Mouse (Mus musculus): ENCODE data around the gene Ttll7. TPM values are rescaled to one million over a fixed set of nuclear protein-coding genes. Genes with fewer than 3 reads are reported as not detected.

The Ttll7 gene
- 4.4 and 7.6 TPM in 2 replicates for polyA plus RNA-seq (2016; fragmentation: Nextera tagmentation; extraction: Ambion mirVana)

- H3K27ac ChIP-seq = peak within 1 kb of the TSS; percentile 95
These were observed at the start of gene Ttll7 for GRCm38 (mm10) chr3:146851966-146852891. Gene Ttll7, plus strand, starts transcription at chr3:146852367.

GRCm38 (mm10) chr3:146812041-146812878, 39.9 kb upstream of the Ttll7 start:
- Histone ChIP-seq H3K9me3 (no peaks in the 10 kb centered on the region), H3K4me3 (peak overlapping the region; percentile 99), H3K4me1 (replicated peaks) (peaks cover 18% of the 10 kb centered on the region), H3K36me3 (0 out of 2 replicates have a peak, but pooled peaks cover 11% of the 10 kb centered on the region), H3K27ac (peak overlapping the region; percentile 97), H3K27me3 (ENCODE audit: insufficient read depth, poor library complexity, severe bottlenecking) (no peaks in the 10 kb centered on the region)
- WGBS = 1% methylated on average over 60 of the region's 60 CpGs
- DNase-seq (ENCODE audit: low spot score) = no peak

More at GRCm38 (mm10) chr3:146851966-146852891, at the start of gene Ttll7:
- Histone ChIP-seq H3K36me3 (no peaks in the 10 kb centered on the region), H3K4me1 (replicated peaks) (peaks cover 16% of the 10 kb centered on the region), H3K4me3 (peak within 1 kb of the TSS; percentile 74), H3K27me3 (ENCODE audit: insufficient read depth, poor library complexity, severe bottlenecking) (no peaks in the 10 kb centered on the region), H3K9me3 (no peaks in the 10 kb centered on the region)
- under 1% methylated on average over 36 of the region's 36 CpGs for WGBS
- peak; percentile 87 for DNase-seq (ENCODE audit: low spot score)

GRCm38 (mm10) chr3:146812901-146813393, 39.2 kb upstream of the Ttll7 start, which contains the start of gene Prkacb:
Gene Prkacb, minus strand, starts transcription at chr3:146812990.
- peak within 1 kb of the TSS; percentile 99 for H3K4me3 ChIP-seq
- DNase-seq (ENCODE audit: low spot score) = peak; percentile 89
- H3K27ac ChIP-seq = peak within 1 kb of the TSS; percentile 97
- under 1% methylated on average over 60 of the region's 60 CpGs for WGBS
- H3K9me3 ChIP-seq = no peaks in the 10 kb centered on the region
- H3K4me1 ChIP-seq (replicated peaks) = peaks cover 18% of the 10 kb centered on the region
- H3K36me3 ChIP-seq = 0 out of 2 replicates have a peak, but pooled peaks cover 4% of the 10 kb centered on the region
- no peaks in the 10 kb centered on the region for H3K27me3 ChIP-seq (ENCODE audit: insufficient read depth, poor library complexity, severe bottlenecking)

GRCm38 (mm10) chr3:146813624-146814023, 38.5 kb upstream of the Ttll7 start:
- no peaks in the 10 kb centered on the region for H3K27me3 ChIP-seq (ENCODE audit: insufficient read depth, poor library complexity, severe bottlenecking)
- 67% methylated on average over 7 of the region's 7 CpGs for WGBS
- H3K4me1 ChIP-seq (replicated peaks) = peaks cover 18% of the 10 kb centered on the region
- no peaks in the 10 kb centered on the region for H3K9me3 ChIP-seq
- no peak for DNase-seq (ENCODE audit: low spot score)
- H3K36me3 ChIP-seq = 0 out of 2 replicates have a peak, but pooled peaks cover 4% of the 10 kb centered on the region
- H3K27ac ChIP-seq = no peak overlapping the region
- peak overlapping the region; percentile 99 for H3K4me3 ChIP-seq

- H3K36me3 ChIP-seq = no peaks in the 10 kb centered on the region
- 86% methylated on average over 4 of the region's 4 CpGs for WGBS
- DNase-seq (ENCODE audit: low spot score) = no peak
- H3K4me1 ChIP-seq (replicated peaks) = no peaks in the 10 kb centered on the region
- H3K9me3 ChIP-seq = no peaks in the 10 kb centered on the region
- H3K27me3 ChIP-seq (ENCODE audit: insufficient read depth, poor library complexity, severe bottlenecking) = no peaks in the 10 kb centered on the region
- H3K4me3 ChIP-seq = no peak overlapping the region
- no peak overlapping the region for H3K27ac ChIP-seq
These were observed 31.4 kb upstream of the Ttll7 start for GRCm38 (mm10) chr3:146820718-146821117.

GRCm38 (mm10) chr3:146842766-146843165, 9.4 kb upstream of the Ttll7 start:
- no peak for DNase-seq (ENCODE audit: low spot score)
- no peaks in the 10 kb centered on the region for H3K36me3 ChIP-seq
- WGBS = 64% methylated on average over 3 of the region's 3 CpGs
- H3K9me3 ChIP-seq = no peaks in the 10 kb centered on the region
- no peaks in the 10 kb centered on the region for H3K4me1 ChIP-seq (replicated peaks)
- no peaks in the 10 kb centered on the region for H3K27me3 ChIP-seq (ENCODE audit: insufficient read depth, poor library complexity, severe bottlenecking)
- no peak overlapping the region for H3K4me3 ChIP-seq
- H3K27ac ChIP-seq = no peak overlapping the region

GRCm38 (mm10) chr3:146843470-146843869, 8.7 kb upstream of the Ttll7 start:
- Histone ChIP-seq H3K36me3 (no peaks in the 10 kb centered on the region), H3K4me1 (replicated peaks) (no peaks in the 10 kb centered on the region), H3K27me3 (ENCODE audit: insufficient read depth, poor library complexity, severe bottlenecking) (no peaks in the 10 kb centered on the region), H3K9me3 (no peaks in the 10 kb centered on the region), H3K4me3 (no peak overlapping the region), H3K27ac (no peak overlapping the region)
- WGBS = 70% methylated on average over 6 of the region's 6 CpGs
- no peak for DNase-seq (ENCODE audit: low spot score)

GRCm38 (mm10) chr3:146846237-146846636, 5.9 kb upstream of the Ttll7 start:
- Histone ChIP-seq H3K9me3 (no peaks in the 10 kb centered on the region), H3K36me3 (no peaks in the 10 kb centered on the region), H3K4me1 (replicated peaks) (no peaks in the 10 kb centered on the region), H3K27me3 (ENCODE audit: insufficient read depth, poor library complexity, severe bottlenecking) (no peaks in the 10 kb centered on the region), H3K27ac (no peak overlapping the region), H3K4me3 (no peak overlapping the region)
- no peak for DNase-seq (ENCODE audit: low spot score)
- 93% methylated on average over 5 of the region's 5 CpGs for WGBS

GRCm38 (mm10) chr3:146848112-146848511, 4.1 kb upstream of the Ttll7 start:
- no peaks in the 10 kb centered on the region for H3K36me3 ChIP-seq
- H3K27ac ChIP-seq = no peak overlapping the region
- no peak for DNase-seq (ENCODE audit: low spot score)
- H3K9me3 ChIP-seq = no peaks in the 10 kb centered on the region
- H3K4me1 ChIP-seq (replicated peaks) = peaks cover 16% of the 10 kb centered on the region
- H3K27me3 ChIP-seq (ENCODE audit: insufficient read depth, poor library complexity, severe bottlenecking) = no peaks in the 10 kb centered on the region
- no peak overlapping the region for H3K4me3 ChIP-seq
- 90% methylated on average over 8 of the region's 8 CpGs for WGBS

- H3K9me3 ChIP-seq = no peaks in the 10 kb centered on the region
- 91% methylated on average over 7 of the region's 7 CpGs for WGBS
- H3K27me3 ChIP-seq (ENCODE audit: insufficient read depth, poor library complexity, severe bottlenecking) = no peaks in the 10 kb centered on the region
- no peak overlapping the region for H3K4me3 ChIP-seq
- no peak overlapping the region for H3K27ac ChIP-seq
- no peak for DNase-seq (ENCODE audit: low spot score)
- H3K36me3 ChIP-seq = no peaks in the 10 kb centered on the region
- peaks cover 16% of the 10 kb centered on the region for H3K4me1 ChIP-seq (replicated peaks)
These were observed 2.8 kb upstream of the Ttll7 start for GRCm38 (mm10) chr3:146849360-146849759.

GRCm38 (mm10) chr3:146854473-146855087, 2.4 kb downstream of the Ttll7 start:
- WGBS = 83% methylated on average over 7 of the region's 7 CpGs
- no peak for DNase-seq (ENCODE audit: low spot score)

GRCm38 (mm10) chr3:146857373-146857772, 5.2 kb downstream of the Ttll7 start:
- Histone ChIP-seq H3K4me3 (no peak overlapping the region), H3K36me3 (no peaks in the 10 kb centered on the region), H3K27me3 (ENCODE audit: insufficient read depth, poor library complexity, severe bottlenecking) (no peaks in the 10 kb centered on the region), H3K4me1 (replicated peaks) (peaks cover 6% of the 10 kb centered on the region), H3K27ac (no peak overlapping the region), H3K9me3 (no peaks in the 10 kb centered on the region)
- WGBS = 83% methylated on average over 10 of the region's 10 CpGs
- no peak for DNase-seq (ENCODE audit: low spot score)

More at GRCm38 (mm10) chr3:146854473-146855087, 2.4 kb downstream of the Ttll7 start:
- Histone ChIP-seq H3K4me1 (replicated peaks) (peaks cover 16% of the 10 kb centered on the region), H3K4me3 (no peak overlapping the region), H3K27ac (no peak overlapping the region), H3K9me3 (no peaks in the 10 kb centered on the region), H3K36me3 (no peaks in the 10 kb centered on the region), H3K27me3 (ENCODE audit: insufficient read depth, poor library complexity, severe bottlenecking) (no peaks in the 10 kb centered on the region)

All from hindbrain, embryonic 10.5 days (tissue).